Mouse (Mus musculus): Measurements from ENCODE around the gene Gemin4. TPM values are rescaled to one million over a fixed set of nuclear protein-coding genes. Genes with fewer than 3 reads are reported as not detected.

Gemin4 gene
- polyA plus RNA-seq, 2 experiments from 2014 or later = 7.0 to 13.4 TPM

Other genes with a start within 250 kb of the Gemin4 start
- under 1 TPM in 1 of 2 experiments, not detected in 1; 0.37 TPM for gene 1700016K19Rik, start 217.8 kb downstream of the Gemin4 start, polyA plus RNA-seq (2017; shearing (Covaris generic))
- gene Rflnb, start 189.9 kb downstream of the Gemin4 start, polyA plus RNA-seq (2017; shearing (Covaris generic)) = 10 to 100 TPM; 13.7 to 15.9 TPM
- 10 to 100 TPM; 44.5 to 55.8 TPM for gene Vps53, start 38.0 kb downstream of the Gemin4 start, polyA plus RNA-seq (2017; shearing (Covaris generic))
- 1 to 10 TPM; 4.1 to 4.9 TPM for gene Fam57a, start 38.0 kb downstream of the Gemin4 start, polyA plus RNA-seq (2017; shearing (Covaris generic))
- not detected for gene Dbil5, start 56 bp downstream of the Gemin4 start, polyA plus RNA-seq (2017; shearing (Covaris generic))
- gene Mrm3, start 26.1 kb upstream of the Gemin4 start, polyA plus RNA-seq (2017; shearing (Covaris generic)) = 10 to 100 TPM in 1 of 2 experiments, 1 to 10 TPM in 1; 9.3 to 14.0 TPM
- 10 to 100 TPM; 82.6 to 96.9 TPM for gene Glod4, start 26.1 kb upstream of the Gemin4 start, polyA plus RNA-seq (2017; shearing (Covaris generic))
- gene Nxn, start 181.5 kb upstream of the Gemin4 start, polyA plus RNA-seq (2017; shearing (Covaris generic)) = 1 to 10 TPM in 1 of 2 experiments, under 1 TPM in 1; 0.71 to 1.8 TPM
- gene Timm22, start 189.3 kb upstream of the Gemin4 start, polyA plus RNA-seq (2017; shearing (Covaris generic)) = 10 to 100 TPM; 52.1 to 72.8 TPM

Data from activated CD4-positive, CD25-positive, alpha-beta regulatory T cell, adult 4 months (primary cell).